Mouse (Mus musculus): Measurements from ENCODE around the gene Blnk. TPM values are rescaled to one million over a fixed set of nuclear protein-coding genes. Genes with fewer than 3 reads are reported as not detected.

Gene Blnk
- polyA plus RNA-seq (2017; shearing (Covaris generic)) = not detected

DNA sequence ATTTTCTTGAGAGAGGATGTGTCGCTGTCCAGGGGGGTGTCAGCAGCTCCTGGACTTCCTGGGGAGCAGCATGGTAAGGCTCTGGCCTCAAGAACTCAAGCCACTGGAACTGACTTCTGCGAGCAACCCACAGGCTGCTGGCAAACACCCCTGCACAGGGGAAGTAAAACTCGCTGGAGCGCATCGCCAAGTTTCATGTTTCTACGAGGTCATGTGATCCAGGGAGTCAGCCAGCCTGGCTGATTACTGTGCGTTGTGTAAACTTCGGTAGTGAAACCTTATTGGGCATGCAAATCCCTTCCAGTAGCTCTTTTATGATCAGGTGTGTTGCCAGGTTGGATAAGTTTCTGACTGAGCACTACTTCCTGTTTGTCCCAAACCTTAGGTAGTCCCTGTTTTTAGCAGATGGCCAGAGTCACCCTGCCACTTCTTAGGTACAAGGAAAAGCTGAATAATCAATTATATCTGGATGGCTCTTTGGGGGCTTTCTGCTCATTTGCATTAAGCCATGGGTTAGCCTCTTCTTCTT, at the start of gene Blnk:
Gene Blnk (minus strand): TSS at position 479 of the 529 bp plus-strand sequence.

GRCm38 (mm10) chr19:41029219-41029618, 34.9 kb upstream of the Blnk start, which contains the start of gene Dntt:
TSS of gene Dntt (plus strand) at chr19:41029275.

DNA sequence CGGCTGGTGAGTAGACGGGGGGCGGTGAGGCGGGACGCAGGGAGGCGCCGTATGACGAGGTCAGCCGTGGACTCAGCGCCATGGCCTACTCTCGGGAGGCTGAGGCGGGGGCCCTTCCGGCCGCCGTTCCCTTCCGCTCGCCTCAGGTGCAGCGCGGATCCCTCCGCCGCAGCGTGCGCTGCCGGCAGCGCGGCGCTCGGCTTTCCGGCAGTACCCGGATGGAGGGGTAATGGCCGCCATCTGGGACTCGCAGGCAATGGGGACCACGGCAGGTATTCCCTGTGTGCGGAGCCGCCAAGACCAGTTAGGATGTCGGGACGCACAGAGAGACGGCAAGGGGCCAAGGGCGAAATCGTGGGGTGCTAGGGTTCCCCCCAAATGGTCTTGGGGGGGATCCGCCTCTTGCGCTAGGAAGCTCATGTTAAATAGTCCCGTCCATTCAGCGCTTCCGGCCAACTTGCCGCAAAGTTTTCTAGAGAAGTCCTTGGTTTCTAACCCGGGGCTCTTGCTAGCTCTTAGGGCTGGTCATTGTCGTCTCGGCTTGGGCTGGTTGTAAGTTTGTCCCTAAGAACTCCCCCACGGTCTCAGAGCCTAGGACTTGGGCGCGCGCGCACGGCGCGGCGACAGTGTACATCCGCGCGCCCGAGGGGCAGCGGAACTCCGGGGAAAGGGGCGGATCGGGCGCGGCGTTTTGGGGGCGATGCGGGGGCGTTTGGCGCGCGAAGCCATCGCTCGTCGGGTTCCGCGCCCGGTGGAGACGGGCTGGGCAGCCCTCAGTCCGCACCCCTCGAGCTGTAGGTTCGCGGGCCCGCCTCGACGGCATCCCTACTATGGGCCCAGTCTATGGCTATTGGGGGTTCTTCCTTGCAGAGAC, 99.6 kb downstream of the Blnk start, which contains the start of gene Zfp518a:
Gene Zfp518a (plus strand): TSS at position 187 of the 874 bp plus-strand sequence.

Other genes starting within 250 kb of the Blnk start
- gene Cc2d2b, start 245.8 kb downstream of the Blnk start, polyA plus RNA-seq (2017; shearing (Covaris generic)) = not detected
- gene Ccnj, start 163.3 kb downstream of the Blnk start, polyA plus RNA-seq (2017; shearing (Covaris generic)) = 2.2 TPM
- 10.5 TPM for gene Zfp518a, start 99.8 kb downstream of the Blnk start, polyA plus RNA-seq (2017; shearing (Covaris generic))
- 10.3 TPM for gene Dntt, start 34.7 kb upstream of the Blnk start, polyA plus RNA-seq (2017; shearing (Covaris generic))
- gene Opalin, start 82.6 kb upstream of the Blnk start, polyA plus RNA-seq (2017; shearing (Covaris generic)) = not detected
- gene Tll2, start 212.3 kb upstream of the Blnk start, polyA plus RNA-seq (2017; shearing (Covaris generic)) = not detected